Mouse (Mus musculus): Measurements from ENCODE around the gene Sdhaf1. TPM values are rescaled to one million over a fixed set of nuclear protein-coding genes. Genes with fewer than 3 reads are reported as not detected.

Gene Sdhaf1
- 23.1 and 26.5 TPM in 2 replicates for polyA plus RNA-seq (2014; fragmentation: Nextera tagmentation; extraction: Ambion mirVana)

GRCm38 (mm10) chr7:30323795-30324194, at the start of gene Sdhaf1:
TSS of gene Sdhaf1 (minus strand) at chr7:30323895.
- H3K36me3 ChIP-seq (ENCODE audit: control insufficient read depth, insufficient read depth, low read length), result no peaks in the 10 kb centered on the region
- H3K9ac ChIP-seq (ENCODE audit: low read length), result peak within 1 kb of the TSS; percentile 85
- DNase-seq (ENCODE audit: low spot score) (no peak), ATAC-seq (ENCODE audit: insufficient read depth, low FRiP score, low TSS enrichment) (no peak)
- H3K9me3 ChIP-seq (ENCODE audit: control insufficient read depth, low read length), result no peaks in the 10 kb centered on the region
- H3K4me2 ChIP-seq (ENCODE audit: low read depth), result peak within 1 kb of the TSS; percentile 82
- H3K27me3 ChIP-seq (ENCODE audit: control insufficient read depth, insufficient read depth, low read length), result no peaks in the 10 kb centered on the region
- peaks cover 6% of the 10 kb centered on the region; the same call in 1 of the 2 replicates for H3K4me1 ChIP-seq (ENCODE audit: control insufficient read depth, insufficient read depth, low read length)
- H3K27ac ChIP-seq (ENCODE audit: low read depth, low read length), result no peak within 1 kb of the TSS
- 80% methylated on average over 3 of the region's 3 CpGs for WGBS
- H3K4me3 ChIP-seq (ENCODE audit: low read depth, low read length), result peak within 1 kb of the TSS; percentile 69

- Histone ChIP-seq H3K4me2 (ENCODE audit: low read depth) (no peak overlapping the region), H3K27ac (ENCODE audit: low read depth, low read length) (no peak overlapping the region), H3K4me1 (ENCODE audit: control insufficient read depth, insufficient read depth, low read length) (no peaks in the 10 kb centered on the region), H3K9ac (ENCODE audit: low read length) (no peak overlapping the region), H3K36me3 (ENCODE audit: control insufficient read depth, insufficient read depth, low read length) (no peaks in the 10 kb centered on the region), H3K27me3 (ENCODE audit: control insufficient read depth, insufficient read depth, low read length) (no peaks in the 10 kb centered on the region), H3K4me3 (ENCODE audit: low read depth, low read length) (no peak overlapping the region), H3K9me3 (ENCODE audit: control insufficient read depth, low read length) (no peaks in the 10 kb centered on the region)
- DNase-seq (ENCODE audit: low spot score) (no peak), ATAC-seq (ENCODE audit: insufficient read depth, low FRiP score, low TSS enrichment) (no peak)
- WGBS, result 71% methylated on average over 2 of the region's 2 CpGs
Measured at GRCm38 (mm10) chr7:30367466-30367865, 43.8 kb upstream of the Sdhaf1 start.

GRCm38 (mm10) chr7:30363344-30363738, 39.6 kb upstream of the Sdhaf1 start:
- Histone ChIP-seq H3K27me3 (ENCODE audit: control insufficient read depth, insufficient read depth, low read length) (no peaks in the 10 kb centered on the region), H3K4me1 (ENCODE audit: control insufficient read depth, insufficient read depth, low read length) (peaks cover 15% of the 10 kb centered on the region; the same call in 1 of the 2 replicates), H3K36me3 (ENCODE audit: control insufficient read depth, insufficient read depth, low read length) (no peaks in the 10 kb centered on the region; the same call in 1 of the 2 replicates), H3K9ac (ENCODE audit: low read length) (peak overlapping the region; percentile 93; the same call in 1 of the 2 replicates), H3K4me3 (ENCODE audit: low read depth, low read length) (peak overlapping the region; percentile 81), H3K9me3 (ENCODE audit: control insufficient read depth, low read length) (no peaks in the 10 kb centered on the region), H3K4me2 (ENCODE audit: low read depth) (peak overlapping the region; percentile 79), H3K27ac (ENCODE audit: low read depth, low read length) (no peak overlapping the region)
- DNase-seq (ENCODE audit: low spot score) (no peak), ATAC-seq (ENCODE audit: insufficient read depth, low FRiP score, low TSS enrichment) (no peak)
- WGBS, result 63% methylated on average over 6 of the region's 6 CpGs

- DNase-seq (ENCODE audit: low spot score), result peak; percentile 91
- Histone ChIP-seq H3K9ac (ENCODE audit: low read length) (peak within 1 kb of the TSS; percentile 93), H3K27ac (ENCODE audit: low read depth, low read length) (0 out of 2 replicates have a peak within 1 kb of the TSS, but pooled peaks have one; percentile 39), H3K4me3 (ENCODE audit: low read depth, low read length) (peak within 1 kb of the TSS; percentile 81), H3K4me1 (ENCODE audit: control insufficient read depth, insufficient read depth, low read length) (peaks cover 15% of the 10 kb centered on the region; the same call in 1 of the 2 replicates), H3K4me2 (ENCODE audit: low read depth) (peak within 1 kb of the TSS; percentile 79), H3K9me3 (ENCODE audit: control insufficient read depth, low read length) (no peaks in the 10 kb centered on the region), H3K36me3 (ENCODE audit: control insufficient read depth, insufficient read depth, low read length) (no peaks in the 10 kb centered on the region; the same call in 1 of the 2 replicates), H3K27me3 (ENCODE audit: control insufficient read depth, insufficient read depth, low read length) (no peaks in the 10 kb centered on the region)
- ATAC-seq (ENCODE audit: insufficient read depth, low FRiP score, low TSS enrichment), result peak; percentile 55
- WGBS, result 2% methylated on average over 39 of the region's 55 CpGs
Measured at GRCm38 (mm10) chr7:30362652-30363343, 39.1 kb upstream of the Sdhaf1 start, which contains the start of gene Lrfn3. TSS of gene Lrfn3 (minus strand) at chr7:30362772.

GRCm38 (mm10) chr7:30360028-30360427, 36.3 kb upstream of the Sdhaf1 start:
- no peak for ATAC-seq (ENCODE audit: insufficient read depth, low FRiP score, low TSS enrichment)
- peaks cover 15% of the 10 kb centered on the region; the same call in 1 of the 2 replicates for H3K4me1 ChIP-seq (ENCODE audit: control insufficient read depth, insufficient read depth, low read length)
- WGBS, result 92% methylated on average over 17 of the region's 17 CpGs

GRCm38 (mm10) chr7:30359276-30359865, 35.7 kb upstream of the Sdhaf1 start:
- no peak for ATAC-seq (ENCODE audit: insufficient read depth, low FRiP score, low TSS enrichment)
- H3K36me3 ChIP-seq (ENCODE audit: control insufficient read depth, insufficient read depth, low read length), result peaks cover 3% of the 10 kb centered on the region; the same call in 1 of the 2 replicates
- 68% methylated on average over 31 of the region's 31 CpGs for WGBS
- no peak overlapping the region for H3K9ac ChIP-seq (ENCODE audit: low read length)
- H3K4me1 ChIP-seq (ENCODE audit: control insufficient read depth, insufficient read depth, low read length), result peaks cover 15% of the 10 kb centered on the region; the same call in 1 of the 2 replicates
- H3K9me3 ChIP-seq (ENCODE audit: control insufficient read depth, low read length), result no peaks in the 10 kb centered on the region
- H3K4me2 ChIP-seq (ENCODE audit: low read depth), result peak overlapping the region; percentile 5
- H3K27ac ChIP-seq (ENCODE audit: low read depth, low read length), result no peak overlapping the region
- H3K4me3 ChIP-seq (ENCODE audit: low read depth, low read length), result no peak overlapping the region
- DNase-seq (ENCODE audit: low spot score), result no peak
- H3K27me3 ChIP-seq (ENCODE audit: control insufficient read depth, insufficient read depth, low read length), result no peaks in the 10 kb centered on the region

More at GRCm38 (mm10) chr7:30360028-30360427, 36.3 kb upstream of the Sdhaf1 start:
- no peaks in the 10 kb centered on the region for H3K9me3 ChIP-seq (ENCODE audit: control insufficient read depth, low read length)
- no peak overlapping the region; the same call in 1 of the 2 replicates for H3K4me2 ChIP-seq (ENCODE audit: low read depth)
- H3K27ac ChIP-seq (ENCODE audit: low read depth, low read length), result no peak overlapping the region
- H3K36me3 ChIP-seq (ENCODE audit: control insufficient read depth, insufficient read depth, low read length), result peaks cover 3% of the 10 kb centered on the region; the same call in 1 of the 2 replicates
- H3K4me3 ChIP-seq (ENCODE audit: low read depth, low read length), result no peak overlapping the region
- H3K27me3 ChIP-seq (ENCODE audit: control insufficient read depth, insufficient read depth, low read length), result no peaks in the 10 kb centered on the region
- DNase-seq (ENCODE audit: low spot score), result no peak
- no peak overlapping the region for H3K9ac ChIP-seq (ENCODE audit: low read length)

- H3K4me1 ChIP-seq (ENCODE audit: control insufficient read depth, insufficient read depth, low read length), result peaks cover 15% of the 10 kb centered on the region; the same call in 1 of the 2 replicates
- H3K9ac ChIP-seq (ENCODE audit: low read length), result no peak overlapping the region
- 55% methylated on average over 7 of the region's 7 CpGs for WGBS
- DNase-seq (ENCODE audit: low spot score) (no peak), ATAC-seq (ENCODE audit: insufficient read depth, low FRiP score, low TSS enrichment) (no peak)
- H3K27me3 ChIP-seq (ENCODE audit: control insufficient read depth, insufficient read depth, low read length), result no peaks in the 10 kb centered on the region
- H3K9me3 ChIP-seq (ENCODE audit: control insufficient read depth, low read length), result no peaks in the 10 kb centered on the region
- no peak overlapping the region for H3K4me3 ChIP-seq (ENCODE audit: low read depth, low read length)
- H3K36me3 ChIP-seq (ENCODE audit: control insufficient read depth, insufficient read depth, low read length), result peaks cover 3% of the 10 kb centered on the region; the same call in 1 of the 2 replicates
- no peak overlapping the region; the same call in 1 of the 2 replicates for H3K4me2 ChIP-seq (ENCODE audit: low read depth)
- no peak overlapping the region for H3K27ac ChIP-seq (ENCODE audit: low read depth, low read length)
Measured at GRCm38 (mm10) chr7:30358378-30359186, 34.9 kb upstream of the Sdhaf1 start.

GRCm38 (mm10) chr7:30354059-30354458, 30.4 kb upstream of the Sdhaf1 start:
- Histone ChIP-seq H3K4me1 (ENCODE audit: control insufficient read depth, insufficient read depth, low read length) (no peaks in the 10 kb centered on the region), H3K27ac (ENCODE audit: low read depth, low read length) (no peak overlapping the region), H3K36me3 (ENCODE audit: control insufficient read depth, insufficient read depth, low read length) (peaks cover 3% of the 10 kb centered on the region; the same call in 1 of the 2 replicates), H3K4me3 (ENCODE audit: low read depth, low read length) (no peak overlapping the region), H3K9me3 (ENCODE audit: control insufficient read depth, low read length) (no peaks in the 10 kb centered on the region), H3K27me3 (ENCODE audit: control insufficient read depth, insufficient read depth, low read length) (no peaks in the 10 kb centered on the region), H3K4me2 (ENCODE audit: low read depth) (no peak overlapping the region), H3K9ac (ENCODE audit: low read length) (no peak overlapping the region)
- no peak for ATAC-seq (ENCODE audit: insufficient read depth, low FRiP score, low TSS enrichment)
- DNase-seq (ENCODE audit: low spot score), result no peak
- 80% methylated on average over 4 of the region's 4 CpGs for WGBS

Measured in neural tube, embryonic 11.5 days (tissue).